Mouse (Mus musculus): ENCODE measurements around the gene Arhgef25.

GRCm38 (mm10) chr10:127213704-127214421 is 24.0 kb upstream of the Arhgef25 start:
- TF ChIP-seq CTCF (conservative IDR thresholded peaks at IDR 0.05; ENCODE audit: insufficient read depth, insufficient read length, low read depth, low read length) (no peak), POLR2A (IDR thresholded peaks at IDR 0.05; ENCODE audit: low read depth, low read length) (no peak)

Data from kidney, adult 2 months (tissue).